Mouse (Mus musculus) testis, adult 2 months (tissue): ENCODE measurements around the gene C1qtnf6. TPM values are rescaled to one million over a fixed set of nuclear protein-coding genes. Genes with fewer than 3 reads are reported as not detected.

Source experiments
- H3K27ac ChIP-seq: fragments of 200-500 bp; 2 replicates; pipeline ENCODE4 v1.5.1; 2012; ENCODE audit warnings: low read depth, low read length; ENCODE audit not compliant: control insufficient read depth, insufficient read depth
- H3K27me3 ChIP-seq: fragments of 200-500 bp; 2 replicates; pipeline ENCODE4 v1.6.1; 2012; ENCODE audit warnings: mild to moderate bottlenecking, low read length, moderate library complexity; ENCODE audit not compliant: control insufficient read depth, insufficient read depth
- H3K36me3 ChIP-seq: fragments of 200-500 bp; 2 replicates; pipeline ENCODE4 v1.6.1; 2012; ENCODE audit warnings: mild to moderate bottlenecking, low read length; ENCODE audit not compliant: control insufficient read depth, insufficient read depth
- H3K4me1 ChIP-seq: fragments of 200-500 bp; 2 replicates; pipeline ENCODE4 v1.6.1; 2012; ENCODE audit warnings: low read length; ENCODE audit not compliant: control insufficient read depth, insufficient read depth
- H3K4me3 ChIP-seq: fragments of 200-500 bp; 2 replicates; pipeline ENCODE4 v1.5.1; 2012; ENCODE audit warnings: low read depth, mild to moderate bottlenecking, low read length, moderate library complexity, mixed read lengths; ENCODE audit not compliant: control insufficient read depth
- CTCF ChIP-seq: fragments of 200-500 bp; IDR thresholded peaks from 2 replicates; pipeline ENCODE4 v1.5.1; 2012; ENCODE audit warnings: low read depth, mild to moderate bottlenecking, inconsistent platforms, low read length, moderate library complexity; ENCODE audit not compliant: control insufficient read depth, insufficient read depth, insufficient replicate concordance
- POLR2A ChIP-seq: fragments of 200-500 bp; IDR thresholded peaks from 2 replicates; pipeline ENCODE4 v1.6.1; 2012; ENCODE audit warnings: low read depth, mild to moderate bottlenecking, inconsistent platforms, low read length, moderate library complexity; ENCODE audit not compliant: control insufficient read depth
- polyA plus RNA-seq: library from polyadenylated mRNA; depleted of rRNA; stranded (reverse); fragments of >200 nt; gene quantifications from 2 replicates; pipeline ENCODE4 v1.2.3, GENCODE M21; 2012

C1qtnf6 gene
- polyA plus RNA-seq, 1 experiment = 9.8 TPM

- Histone ChIP-seq H3K4me1 (no peaks in the 10 kb centered on the region; the same call in 1 of the 2 replicates), H3K27me3 (no peaks in the 10 kb centered on the region), H3K27ac (no peak overlapping the region), H3K36me3 (no peaks in the 10 kb centered on the region), H3K4me3 (no peak overlapping the region)
- TF ChIP-seq POLR2A (no peak), CTCF (no peak)
These were observed 36.4 kb upstream of the C1qtnf6 start for GRCm38 (mm10) chr15:78567608-78568120.

- no peaks in the 10 kb centered on the region for H3K27me3 ChIP-seq
- H3K27ac ChIP-seq = no peak overlapping the region
- no peaks in the 10 kb centered on the region for H3K36me3 ChIP-seq
- no peak overlapping the region for H3K4me3 ChIP-seq
- H3K4me1 ChIP-seq = no peaks in the 10 kb centered on the region
- no peak for TF ChIP-seq POLR2A
These were observed 33.7 kb upstream of the C1qtnf6 start for GRCm38 (mm10) chr15:78564764-78565435.

- H3K27me3 ChIP-seq = no peaks in the 10 kb centered on the region
- TF ChIP-seq POLR2A = no peak
- no peak for TF ChIP-seq CTCF
- H3K27ac ChIP-seq = no peak overlapping the region
- H3K4me3 ChIP-seq = no peak overlapping the region
- H3K4me1 ChIP-seq = no peaks in the 10 kb centered on the region
- no peaks in the 10 kb centered on the region for H3K36me3 ChIP-seq
These were observed 32.7 kb upstream of the C1qtnf6 start for GRCm38 (mm10) chr15:78563937-78564336.

GRCm38 (mm10) chr15:78563344-78563743 lies 32.1 kb upstream of the C1qtnf6 start:
- no peak overlapping the region for H3K4me3 ChIP-seq
- no peak overlapping the region for H3K27ac ChIP-seq
- H3K4me1 ChIP-seq = no peaks in the 10 kb centered on the region
- H3K36me3 ChIP-seq = no peaks in the 10 kb centered on the region
- H3K27me3 ChIP-seq = no peaks in the 10 kb centered on the region
- TF ChIP-seq CTCF = no peak
- no peak for TF ChIP-seq POLR2A

- no peaks in the 10 kb centered on the region for H3K36me3 ChIP-seq
- H3K27ac ChIP-seq = no peak overlapping the region
- H3K4me3 ChIP-seq = no peak overlapping the region
- TF ChIP-seq POLR2A (no peak), CTCF (no peak)
- peaks cover 4% of the 10 kb centered on the region for H3K4me1 ChIP-seq
- H3K27me3 ChIP-seq = no peaks in the 10 kb centered on the region
These were observed 28.1 kb upstream of the C1qtnf6 start for GRCm38 (mm10) chr15:78559141-78559979.

GRCm38 (mm10) chr15:78557693-78558535 lies 26.7 kb upstream of the C1qtnf6 start:
- H3K27ac ChIP-seq = no peak overlapping the region

More at GRCm38 (mm10) chr15:78557693-78558535, 26.7 kb upstream of the C1qtnf6 start:
- TF ChIP-seq CTCF = no peak
- no peak for TF ChIP-seq POLR2A
- Histone ChIP-seq H3K27me3 (no peaks in the 10 kb centered on the region), H3K4me3 (no peak overlapping the region), H3K36me3 (no peaks in the 10 kb centered on the region), H3K4me1 (peaks cover 6% of the 10 kb centered on the region)
